Mouse (Mus musculus) liver, embryonic 15.5 days (tissue): ENCODE results near the gene Map3k13. TPM values are rescaled to one million over a fixed set of nuclear protein-coding genes. Genes with fewer than 3 reads are reported as not detected.
"Not testable (repeated sequence)": the region's sequence is repeated elsewhere in the genome, so short reads cannot be mapped to it uniquely, and the experiment has no call there.

Experiments used
- ATAC-seq: fragments of 200-750 bp; cut with Nextera tagmentation; 2 replicates; pipeline ENCODE4 v1.8.0; 2017; ENCODE audit warnings: moderate number of reproducible peaks, mild to moderate bottlenecking, moderate library complexity; ENCODE audit not compliant: insufficient read depth
- H3K27ac ChIP-seq: fragments of 300-500 bp; sonication (generic); replicated peaks from 2 replicates; pipeline ENCODE4 v1.5.1; 2015; ENCODE audit warnings: mild to moderate bottlenecking, inconsistent platforms
- H3K27me3 ChIP-seq: fragments of 300-500 bp; sonication (generic); 2 replicates; pipeline ENCODE4 v1.6.1; 2015; ENCODE audit warnings: mild to moderate bottlenecking, inconsistent platforms
- H3K36me3 ChIP-seq: fragments of 300-500 bp; sonication (generic); replicated peaks from 2 replicates; pipeline ENCODE4 v1.6.1; 2015; ENCODE audit warnings: moderate library complexity, mild to moderate bottlenecking, inconsistent platforms
- H3K4me1 ChIP-seq: fragments of 300-500 bp; sonication (generic); replicated peaks from 2 replicates; pipeline ENCODE4 v1.6.1; 2015; ENCODE audit warnings: inconsistent platforms
- H3K4me2 ChIP-seq: fragments of 300-500 bp; sonication (generic); 2 replicates; pipeline ENCODE4 v1.6.1; 2015; ENCODE audit warnings: moderate library complexity, mild to moderate bottlenecking, inconsistent platforms
- H3K4me3 ChIP-seq: fragments of 300-500 bp; sonication (generic); replicated peaks from 2 replicates; pipeline ENCODE4 v1.5.1; 2015; ENCODE audit warnings: mild to moderate bottlenecking, inconsistent platforms
- H3K9ac ChIP-seq: fragments of 300-500 bp; sonication (generic); 2 replicates; pipeline ENCODE4 v1.6.1; 2015; ENCODE audit warnings: moderate library complexity, mild to moderate bottlenecking, inconsistent platforms
- H3K9me3 ChIP-seq: fragments of 300-500 bp; sonication (generic); replicated peaks from 2 replicates; pipeline ENCODE4 v1.6.1; 2016; ENCODE audit warnings: inconsistent platforms
- WGBS: fragments of 180-500 bp; shearing (Covaris S2); methylation state at CpG from one replicate; pipeline ENCODE4 v1.1.7; 2015; ENCODE audit warnings: mixed read lengths; ENCODE audit not compliant: insufficient replicate concordance; 5-methylcytosine and 5-hydroxymethylcytosine counted together
- polyA plus RNA-seq: library from polyadenylated mRNA; unstranded; fragments of >200 nt; fragmentation: Nextera tagmentation; extraction: Ambion mirVana; gene quantifications from 2 replicates; pipeline ENCODE4 v1.2.1, GENCODE M21; 2015

Map3k13 gene
- polyA plus RNA-seq, 1 experiment from 2014 or later, result 0.38 TPM

DNA sequence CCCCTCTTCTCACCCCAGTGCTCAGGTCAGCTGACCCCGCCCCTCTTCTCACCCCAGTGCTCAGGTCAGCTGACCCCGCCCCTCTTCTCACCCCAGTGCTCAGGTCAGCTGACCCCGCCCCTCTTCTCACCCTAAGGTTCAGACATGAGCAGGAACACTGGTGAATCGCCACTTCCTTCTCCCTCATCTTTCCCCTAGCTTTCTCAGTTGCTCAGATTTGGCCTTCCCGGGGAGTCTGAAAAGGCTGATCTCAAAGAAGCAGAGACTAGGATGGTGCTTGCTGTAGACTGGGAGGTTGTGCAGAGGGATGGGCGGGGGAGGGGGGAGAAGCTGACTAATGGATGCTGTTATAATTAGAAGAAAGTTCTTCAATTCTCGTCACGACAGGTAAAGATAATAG, 114.8 kb downstream of the Map3k13 start:
- H3K9ac ChIP-seq, H3K27ac ChIP-seq, H3K27me3 ChIP-seq, H3K4me1 ChIP-seq, H3K36me3 ChIP-seq, H3K4me2 ChIP-seq, H3K4me3 ChIP-seq, ATAC-seq, H3K9me3 ChIP-seq: not testable (repeated sequence)
- 42% methylated on average over 7 of the region's 8 CpGs for WGBS

DNA sequence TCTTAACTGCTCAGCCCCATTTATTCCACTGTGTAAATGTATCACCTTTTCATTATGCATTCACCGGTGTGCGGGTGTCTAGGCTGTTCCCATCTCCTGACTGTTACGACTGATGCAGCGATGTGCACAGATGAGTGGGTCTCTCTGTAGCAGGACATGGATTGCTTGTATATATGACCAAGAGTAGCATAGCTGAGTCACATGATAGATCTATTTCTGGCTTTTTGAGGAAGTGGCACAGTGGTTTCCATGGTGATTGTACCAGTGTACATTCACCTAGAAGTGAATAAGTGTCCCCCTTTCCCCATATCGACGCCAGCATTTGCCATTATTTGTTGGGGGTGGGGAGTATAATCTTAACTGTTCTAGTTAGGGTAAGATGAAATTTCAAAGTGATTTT, 119.2 kb downstream of the Map3k13 start:
- 39% methylated on average over 6 of the region's 6 CpGs for WGBS
- Histone ChIP-seq H3K9me3 (no peaks in the 10 kb centered on the region), H3K27me3 (no peaks in the 10 kb centered on the region), H3K9ac (no peak overlapping the region), H3K36me3 (peaks cover 6% of the 10 kb centered on the region; the same call in 1 of the 2 replicates), H3K4me2 (no peak overlapping the region), H3K4me1 (no peaks in the 10 kb centered on the region), H3K27ac (no peak overlapping the region), H3K4me3 (no peak overlapping the region)
- no peak for ATAC-seq

DNA sequence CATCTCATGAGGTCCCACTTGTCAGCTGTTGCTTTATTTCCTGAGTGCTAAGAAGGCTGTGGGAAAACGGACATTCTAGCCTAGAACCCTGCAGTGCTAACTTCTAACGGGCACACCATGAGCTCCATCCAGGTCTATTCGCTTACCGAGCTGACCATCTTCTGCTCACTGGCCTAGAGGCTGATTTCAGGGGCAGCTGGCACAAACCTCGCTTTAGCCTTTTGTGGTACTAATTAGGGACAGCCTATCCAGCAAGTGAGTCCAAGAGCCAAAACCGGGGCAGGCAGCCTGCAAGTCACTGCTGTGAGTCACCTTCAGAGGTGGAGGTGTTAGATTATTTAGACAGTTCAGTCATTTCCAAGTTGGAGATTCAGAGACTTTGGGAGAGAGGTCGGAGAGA, 122.5 kb downstream of the Map3k13 start:
- 57% methylated on average over 7 of the region's 7 CpGs for WGBS
- H3K36me3 ChIP-seq, result peaks cover 7% of the 10 kb centered on the region; the same call in 1 of the 2 replicates
- no peaks in the 10 kb centered on the region for H3K4me1 ChIP-seq
- H3K9me3 ChIP-seq, result no peaks in the 10 kb centered on the region
- H3K9ac ChIP-seq, result no peak overlapping the region
- H3K27me3 ChIP-seq, result no peaks in the 10 kb centered on the region
- H3K4me2 ChIP-seq, result no peak overlapping the region
- no peak overlapping the region for H3K4me3 ChIP-seq
- ATAC-seq, result no peak
- H3K27ac ChIP-seq, result no peak overlapping the region

DNA sequence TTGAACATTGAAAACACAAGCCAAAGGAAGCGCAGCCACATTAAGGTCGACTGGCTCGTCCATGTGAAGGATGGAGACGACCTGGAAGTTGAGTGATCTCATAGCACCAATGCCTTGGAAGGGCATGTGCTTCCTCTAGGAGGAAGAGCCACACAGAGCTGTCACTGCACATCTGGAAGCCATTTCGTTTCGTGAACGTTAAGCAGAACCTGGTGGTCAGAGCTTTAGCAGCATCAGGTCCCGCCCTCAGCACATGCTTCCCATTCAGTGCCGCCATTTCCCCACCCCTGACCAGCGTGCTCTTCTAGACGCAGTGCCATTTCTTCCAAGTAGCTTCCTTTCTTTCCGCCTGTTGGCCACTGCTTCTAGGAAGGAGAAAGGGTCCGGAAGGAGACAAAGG, 134.3 kb downstream of the Map3k13 start:
- WGBS, result 59% methylated on average over 13 of the region's 13 CpGs
- no peaks in the 10 kb centered on the region for H3K9me3 ChIP-seq
- ATAC-seq, result no peak

DNA sequence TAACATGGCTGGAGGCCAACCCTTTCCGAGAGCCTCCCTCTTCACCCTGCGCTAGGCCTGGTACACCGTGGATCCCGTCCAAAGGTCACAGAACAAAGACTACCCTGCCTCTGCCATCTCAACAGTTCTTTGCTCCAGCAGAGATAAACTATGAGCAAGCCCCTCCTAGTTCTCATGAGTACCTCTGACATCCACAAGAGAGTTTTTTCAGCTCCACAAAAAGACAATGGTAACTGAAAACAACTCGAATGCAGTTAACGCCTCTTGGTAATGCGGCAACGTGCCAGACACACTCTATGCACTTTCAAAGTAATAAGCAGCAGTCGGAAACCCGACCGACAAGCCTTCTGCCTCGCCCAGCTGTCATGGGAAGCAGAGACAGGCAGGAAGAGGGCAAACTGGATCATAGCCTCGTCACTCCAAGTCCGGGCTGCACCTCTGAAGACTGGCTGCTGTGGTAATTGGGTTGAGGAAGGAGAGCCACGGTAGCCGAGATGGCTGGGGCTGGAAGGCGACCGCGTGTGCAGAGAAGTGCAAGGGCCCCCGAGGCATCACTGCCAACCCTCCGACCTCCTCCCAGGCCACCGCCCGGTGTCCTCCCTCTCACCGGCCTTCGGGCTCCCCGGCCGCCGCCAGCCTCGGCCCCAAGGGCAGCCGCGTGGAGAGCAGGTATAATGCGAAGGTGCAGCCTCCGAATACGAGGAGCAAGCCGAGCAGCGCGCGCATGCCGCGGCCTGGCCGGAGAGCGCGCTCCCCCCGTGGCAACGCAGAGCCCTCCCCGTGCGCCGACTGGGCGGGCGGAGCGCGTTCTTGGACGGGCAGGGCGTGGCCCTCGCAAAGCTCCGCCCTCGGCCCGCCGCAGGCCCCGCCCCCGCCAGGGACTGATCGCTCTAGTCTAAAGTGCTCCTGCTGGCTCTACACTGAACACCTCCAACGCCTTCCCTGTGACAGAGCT, 152.9 kb downstream of the Map3k13 start, which contains the start of gene Tmem41a:
TSS of gene Tmem41a (minus strand) at position 792 of the 955 bp plus-strand sequence.
- peak within 1 kb of the TSS; percentile 98 for H3K4me2 ChIP-seq
- no peaks in the 10 kb centered on the region for H3K9me3 ChIP-seq
- peak within 1 kb of the TSS; percentile 68 for H3K9ac ChIP-seq
- H3K27me3 ChIP-seq, result no peaks in the 10 kb centered on the region
- no peaks in the 10 kb centered on the region for H3K36me3 ChIP-seq
- peaks cover 24% of the 10 kb centered on the region for H3K4me1 ChIP-seq
- peak within 1 kb of the TSS; percentile 62 for H3K27ac ChIP-seq
- ATAC-seq, result peak; percentile 94
- 1% methylated on average over 63 of the region's 63 CpGs for WGBS
- peak within 1 kb of the TSS; percentile 74 for H3K4me3 ChIP-seq

More for the DNA sequence above, 134.3 kb downstream of the Map3k13 start:
- Histone ChIP-seq H3K4me3 (no peak overlapping the region), H3K27me3 (no peaks in the 10 kb centered on the region), H3K9ac (no peak overlapping the region), H3K27ac (no peak overlapping the region), H3K4me2 (no peak overlapping the region), H3K4me1 (no peaks in the 10 kb centered on the region), H3K36me3 (peaks cover 15% of the 10 kb centered on the region; the same call in 1 of the 2 replicates)

GRCm38 (mm10) chr16:21955591-21955990, 161.4 kb downstream of the Map3k13 start:
- Histone ChIP-seq H3K4me2 (no peak overlapping the region), H3K9me3 (no peaks in the 10 kb centered on the region), H3K27me3 (no peaks in the 10 kb centered on the region), H3K27ac (no peak overlapping the region), H3K36me3 (no peaks in the 10 kb centered on the region), H3K9ac (no peak overlapping the region), H3K4me3 (no peak overlapping the region), H3K4me1 (no peaks in the 10 kb centered on the region)
- no peak for ATAC-seq
- WGBS, result 66% methylated on average over 12 of the region's 12 CpGs

DNA sequence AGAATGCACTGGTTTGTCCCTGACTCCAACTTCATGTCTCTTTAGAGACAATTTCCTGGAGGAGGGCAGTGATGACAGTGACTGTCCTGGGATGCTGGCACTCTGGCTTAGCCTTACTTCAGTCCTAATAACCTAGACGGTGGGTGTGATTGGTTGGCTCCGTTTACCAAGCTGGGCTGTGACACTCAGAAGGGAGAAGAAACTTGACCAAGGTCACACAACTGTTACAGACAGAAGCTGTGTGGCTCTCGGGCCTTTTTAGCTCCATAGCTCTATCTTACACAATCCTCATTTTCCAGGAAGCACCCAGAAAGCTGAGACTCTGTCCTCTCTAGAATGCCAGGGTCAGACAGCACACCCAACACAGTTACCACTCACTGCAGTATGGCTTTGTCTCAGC, 171.4 kb downstream of the Map3k13 start:
- Histone ChIP-seq H3K36me3 (no peaks in the 10 kb centered on the region), H3K9ac (no peak overlapping the region), H3K4me3 (no peak overlapping the region), H3K27ac (no peak overlapping the region), H3K4me1 (no peaks in the 10 kb centered on the region), H3K27me3 (no peaks in the 10 kb centered on the region), H3K9me3 (no peaks in the 10 kb centered on the region), H3K4me2 (no peak overlapping the region)
- 70% methylated on average over 3 of the region's 3 CpGs for WGBS
- no peak for ATAC-seq

DNA sequence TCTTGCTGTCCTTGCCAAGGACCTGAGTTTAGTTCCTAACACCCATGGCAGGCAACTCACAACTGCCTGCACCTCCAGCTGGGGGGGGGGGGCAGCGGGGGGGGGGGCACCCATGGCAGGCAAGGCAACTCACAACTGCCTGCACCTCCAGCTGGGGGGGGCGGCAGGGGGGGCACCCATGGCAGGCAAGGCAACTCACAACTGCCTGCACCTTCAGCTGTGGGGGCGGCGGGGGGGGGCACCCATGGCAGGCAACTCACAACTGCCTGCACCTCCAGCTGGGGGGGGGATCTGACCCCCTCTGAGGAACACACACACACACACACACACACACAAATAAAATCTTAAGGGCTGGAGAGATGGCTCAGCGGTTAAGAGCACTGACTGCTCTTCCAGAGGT, 175.7 kb downstream of the Map3k13 start:
- no peaks in the 10 kb centered on the region for H3K9me3 ChIP-seq
- H3K36me3 ChIP-seq, result no peaks in the 10 kb centered on the region
- H3K27ac ChIP-seq, result no peak overlapping the region
- no peak overlapping the region for H3K9ac ChIP-seq
- ATAC-seq, result no peak
- no peaks in the 10 kb centered on the region for H3K27me3 ChIP-seq
- H3K4me2 ChIP-seq, result no peak overlapping the region
- 63% methylated on average over 5 of the region's 5 CpGs for WGBS
- no peaks in the 10 kb centered on the region for H3K4me1 ChIP-seq
- H3K4me3 ChIP-seq, result no peak overlapping the region

- Histone ChIP-seq H3K27ac (no peak overlapping the region), H3K4me2 (no peak overlapping the region), H3K36me3 (no peaks in the 10 kb centered on the region), H3K4me3 (no peak overlapping the region), H3K9me3 (no peaks in the 10 kb centered on the region), H3K9ac (no peak overlapping the region), H3K4me1 (no peaks in the 10 kb centered on the region), H3K27me3 (peaks cover 5% of the 10 kb centered on the region)
- ATAC-seq, result no peak
- 64% methylated on average over 6 of the region's 6 CpGs for WGBS
Measured at GRCm38 (mm10) chr16:21970536-21970935, 176.4 kb downstream of the Map3k13 start.

- Histone ChIP-seq H3K4me1 (no peaks in the 10 kb centered on the region), H3K27me3 (peaks cover 14% of the 10 kb centered on the region)
Measured at GRCm38 (mm10) chr16:21971446-21971845, 177.3 kb downstream of the Map3k13 start.

GRCm38 (mm10) chr16:21976203-21976602, 182.1 kb downstream of the Map3k13 start:
- no peaks in the 10 kb centered on the region for H3K9me3 ChIP-seq
- H3K4me2 ChIP-seq, result no peak overlapping the region
- no peak overlapping the region for H3K9ac ChIP-seq
- H3K36me3 ChIP-seq, result no peaks in the 10 kb centered on the region
- no peak overlapping the region for H3K27ac ChIP-seq
- no peak overlapping the region for H3K4me3 ChIP-seq
- no peaks in the 10 kb centered on the region for H3K4me1 ChIP-seq
- no peak for ATAC-seq
- 14% methylated on average over 16 of the region's 16 CpGs for WGBS
- peaks cover 25% of the 10 kb centered on the region for H3K27me3 ChIP-seq

More at GRCm38 (mm10) chr16:21971446-21971845, 177.3 kb downstream of the Map3k13 start:
- Histone ChIP-seq H3K36me3 (no peaks in the 10 kb centered on the region), H3K27ac (no peak overlapping the region), H3K9ac (no peak overlapping the region), H3K9me3 (no peaks in the 10 kb centered on the region), H3K4me2 (no peak overlapping the region), H3K4me3 (no peak overlapping the region)
- WGBS, result 64% methylated on average over 4 of the region's 4 CpGs
- no peak for ATAC-seq
